In genomic region chr2:101733564-101733963, GRCm38 (mm10) we compare ENCODE assay signal across 9 mouse cellular contexts. TPM values are rescaled to one million over a fixed set of nuclear protein-coding genes. Genes with fewer than 3 reads are reported as not detected.
DNase-seq lines count a peak whose midpoint lies in the region; TF ChIP-seq lines count a peak whose summit lies in the region.
"Had no signal": no experiment of that assay in that cellular context is flagged by ENCODE, and none has a peak within 500 bp of the region (broad histone marks: within the 10 kb centered on the region; RNA-seq: fewer than 3 reads in every experiment).

No protein-coding gene starts in this region.

- H3K4me1 ChIP-seq in lung, adult 2 months (ENCODE audit: control insufficient read depth, insufficient read depth, low read length), result peaks cover 8% of the 10 kb centered on the region
- H3K4me1 ChIP-seq in small intestine, adult 2 months (ENCODE audit: control insufficient read depth, insufficient read depth, insufficient read length, low read length), result peaks cover 2% of the 10 kb centered on the region

- TF ChIP-seq POLR2A in lung, adult 2 months (IDR thresholded peaks at IDR 0.05; ENCODE audit: borderline replicate concordance, extremely low read depth, low read depth, low read length), result no peak
- TF ChIP-seq POLR2A in small intestine, adult 2 months (IDR thresholded peaks at IDR 0.05; ENCODE audit: low read depth, low read length), result no peak

- no peak for TF ChIP-seq CTCF in lung, adult 2 months (IDR thresholded peaks at IDR 0.05; ENCODE audit: insufficient read depth, low read length)
- no peak for TF ChIP-seq CTCF in small intestine, adult 2 months (IDR thresholded peaks at IDR 0.05; ENCODE audit: extremely low read depth, insufficient read length, insufficient replicate concordance, low read depth, low read length)

- peak overlapping the region; percentile 9; the same call in 1 of the 2 replicates for H3K27ac ChIP-seq in small intestine, adult 2 months (ENCODE audit: insufficient read depth, low read depth, low read length)
- H3K27ac ChIP-seq: embryonic facial prominence, embryonic 13.5 days had no signal

- no peak overlapping the region for H3K4me3 ChIP-seq in lung, adult 2 months (replicated peaks; ENCODE audit: extremely low read depth, low read depth, low read length)
- H3K4me3 ChIP-seq in small intestine, adult 2 months (ENCODE audit: low read depth, low read length), result no peak overlapping the region
- H3K4me3 ChIP-seq: embryonic facial prominence, embryonic 13.5 days had no signal

- no peaks in the 10 kb centered on the region for H3K36me3 ChIP-seq in small intestine, adult 2 months (ENCODE audit: control insufficient read depth, insufficient read depth, low read length)

- DNase-seq in adrenal gland, adult (ENCODE audit: inconsistent age in 2 of 2, low spot score in 1 of 2), result peak; percentile 33 to 57
- no peak for DNase-seq in adrenal gland, postnatal 4 days (ENCODE audit: low spot score in 2 of 2)
- peak; percentile 57 to 63 for DNase-seq in lung, adult 18-20 months
- no peak for DNase-seq in lung, adult 2 months
- peak; percentile 76 for DNase-seq in kidney, postnatal 10 days
- DNase-seq in thymus, postnatal 14 days, result no peak
- no peak for DNase-seq in c-Kit-positive CD71-positive TER-119-positive erythroid progenitor cells, embryonic 14.5 days (ENCODE audit: low spot score)

- 49% methylated on average over 3 of the region's 3 CpGs for WGBS in lung, adult 2 months
- WGBS in small intestine, adult 2 months, result 74% methylated on average over 3 of the region's 3 CpGs

- H3K27me3 ChIP-seq in small intestine, adult 2 months (ENCODE audit: control insufficient read depth, insufficient read depth, low read length), result no peaks in the 10 kb centered on the region
- H3K27me3 ChIP-seq: embryonic facial prominence, embryonic 13.5 days had no signal

RNA-seq across cellular contexts. Expression of gene Traf6, which starts 55.3 kb away (rescaled TPM):
- total RNA-seq in adrenal gland, postnatal 4 days (2021), result 10 to 100 TPM; 26.2 to 26.5 TPM
- polyA plus RNA-seq in lung, adult 2 months (2012; rRNA removed), result 9.7 and 12.5 TPM in 2 replicates
- 3.0 and 5.6 TPM in 2 replicates for polyA plus RNA-seq in small intestine, adult 2 months (2012; rRNA removed)

Comparison
In these comparisons a context has a peak if more than half of its experiments do, and no peak if none do; other contexts are left out.
1. DNase-seq: peak in adrenal gland, adult (2 of 2), lung, adult 18-20 months (2 of 2) and kidney, postnatal 10 days (single experiment); none in adrenal gland, postnatal 4 days (0 of 2), lung, adult 2 months (single experiment), thymus, postnatal 14 days (single experiment) and c-Kit-positive CD71-positive TER-119-positive erythroid progenitor cells, embryonic 14.5 days (single experiment).